Mouse (Mus musculus) heart, adult 2 months (tissue): ENCODE data around the gene Pgr. TPM values are rescaled to one million over a fixed set of nuclear protein-coding genes. Genes with fewer than 3 reads are reported as not detected.

ENCODE experiments used
- DNase-seq, 2 experiments: peaks; one replicate each; pipeline ENCODE4 v3.0.0; 2021
- H3K27ac ChIP-seq: fragments of 200-600 bp; 2 replicates; pipeline ENCODE4 v1.8.1; 2022
- H3K27me3 ChIP-seq: fragments of 200-500 bp; 2 replicates; pipeline ENCODE4 v1.6.1; 2012; ENCODE audit warnings: mild to moderate bottlenecking, low read length, inconsistent platforms, mixed read lengths; ENCODE audit not compliant: control insufficient read depth, insufficient read depth
- H3K36me3 ChIP-seq: fragments of 200-500 bp; 2 replicates; pipeline ENCODE4 v1.6.1; 2012; ENCODE audit warnings: low read length, inconsistent platforms; ENCODE audit not compliant: control insufficient read depth, insufficient read depth
- H3K4me1 ChIP-seq: fragments of 200-500 bp; 2 replicates; pipeline ENCODE4 v1.6.1; 2011; ENCODE audit warnings: low read length; ENCODE audit not compliant: control insufficient read depth, insufficient read depth
- H3K4me3 ChIP-seq: fragments of 200-600 bp; 2 replicates; pipeline ENCODE4 v1.8.1; 2022
- H3K79me2 ChIP-seq: fragments of 200-500 bp; replicated peaks from 2 replicates; pipeline ENCODE4 v1.6.1; 2012; ENCODE audit warnings: mild to moderate bottlenecking, inconsistent platforms, low read length, moderate library complexity, mixed read lengths; ENCODE audit not compliant: control insufficient read depth, insufficient read depth
- H3K9ac ChIP-seq: fragments of 200-500 bp; 2 replicates; pipeline ENCODE4 v1.6.1; 2012; ENCODE audit warnings: low read depth, mild to moderate bottlenecking, control low read depth, inconsistent platforms, low read length, mixed read lengths
- CTCF ChIP-seq: fragments of 200-600 bp; IDR thresholded peaks from 2 replicates; pipeline ENCODE4 v1.8.1; 2022; ENCODE audit warnings: antibody characterized with exemption, mild to moderate bottlenecking, moderate library complexity
- EP300 ChIP-seq: fragments of 200-500 bp; IDR thresholded peaks from 2 replicates; pipeline ENCODE4 v1.6.1; 2011; ENCODE audit warnings: low read depth, low read length, control low read depth; ENCODE audit not compliant: insufficient read depth
- POLR2A ChIP-seq: fragments of 200-500 bp; IDR thresholded peaks from 2 replicates; pipeline ENCODE4 v1.6.1; 2011; ENCODE audit warnings: mild to moderate bottlenecking, low read depth, low read length, control low read depth; ENCODE audit not compliant: insufficient read depth
- WGBS: fragments of 180-500 bp; shearing (Covaris S2); methylation state at CpG from one replicate; pipeline ENCODE4 v1.1.7; 2018; 5-methylcytosine and 5-hydroxymethylcytosine counted together
- intact Hi-C: fragments of 180-260 bp; cut with DNase I; formaldehyde crosslinking; loops from one replicate; pipeline ENCODE4 v1.15.1; 2025
- polyA plus RNA-seq: library from polyadenylated mRNA; depleted of rRNA; stranded (reverse); fragments of >200 nt; gene quantifications from 2 replicates; pipeline ENCODE4 v1.2.3, GENCODE M21; 2012
- total RNA-seq, 2 experiments: library from RNA; stranded (reverse); gene quantifications; 2 replicates each; pipeline ENCODE4 v1.2.3; 2021

Pgr gene
- total and polyA plus RNA-seq, 3 experiments, result 0.05 to 0.06 TPM; not detected in 1

DNA sequence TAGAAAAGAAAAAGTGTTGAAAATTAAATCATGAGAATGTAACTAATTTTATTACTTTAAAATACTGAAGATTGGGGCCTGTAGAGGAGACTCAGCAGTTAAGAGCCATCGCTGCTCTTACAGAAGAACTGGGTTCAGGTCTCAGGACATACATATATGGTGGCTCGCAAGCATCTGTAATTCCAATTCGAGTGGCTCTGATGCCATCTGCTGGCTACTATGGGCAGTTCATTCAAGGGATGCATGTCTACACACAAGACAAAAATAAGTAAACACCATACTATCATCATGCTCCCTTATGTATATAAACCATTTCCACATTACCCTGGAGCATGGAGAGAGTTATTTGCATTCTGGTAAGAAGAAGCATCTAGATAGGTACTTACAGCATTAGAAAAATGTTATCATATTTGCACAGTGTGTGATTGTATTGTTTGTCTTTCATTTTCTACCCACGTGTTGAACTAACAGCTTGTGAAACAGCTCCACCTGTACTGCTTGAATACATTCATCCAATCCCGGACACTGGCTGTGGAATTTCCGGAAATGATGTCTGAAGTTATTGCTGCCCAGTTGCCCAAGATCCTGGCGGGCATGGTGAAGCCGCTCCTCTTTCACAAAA lies 65.0 kb downstream of the Pgr start:
- intact Hi-C loops, result loop anchor here (2.0 to 10.0 kb wide), 3 partner anchors 264 to 1362 kb away; no protein-coding TSS in a partner anchor
- 55% methylated on average over 8 of the region's 8 CpGs for WGBS
- Histone ChIP-seq H3K27ac (no peak overlapping the region), H3K4me1 (no peaks in the 10 kb centered on the region), H3K9ac (no peak overlapping the region), H3K79me2 (no peaks in the 10 kb centered on the region), H3K27me3 (no peaks in the 10 kb centered on the region), H3K4me3 (no peak overlapping the region), H3K36me3 (no peaks in the 10 kb centered on the region)
- DNase-seq, result no peak
- TF ChIP-seq POLR2A, result no peak
- peak; percentile 69 for TF ChIP-seq CTCF

DNA sequence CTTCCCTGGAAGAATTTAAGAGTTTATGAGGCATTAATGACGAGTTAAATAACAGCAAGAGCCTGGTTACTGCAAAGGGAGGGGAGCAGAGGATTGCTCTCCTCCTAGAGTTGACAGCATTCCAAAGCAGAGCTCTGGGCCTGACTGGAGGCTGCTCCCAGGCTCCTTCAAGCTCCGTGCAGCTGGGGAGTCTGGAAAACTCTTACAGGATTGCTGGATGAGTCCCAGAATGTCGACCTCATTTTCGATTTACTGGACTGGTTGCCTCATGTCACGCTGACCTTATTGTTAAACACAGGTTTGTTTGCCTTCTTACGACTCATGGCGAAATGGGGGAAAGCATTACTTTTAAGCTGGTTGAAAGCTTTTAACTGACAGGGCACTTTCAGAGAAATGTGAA lies 70.6 kb downstream of the Pgr start:
- DNase-seq, result peak; percentile 32 to 43
- Histone ChIP-seq H3K36me3 (no peaks in the 10 kb centered on the region), H3K27me3 (no peaks in the 10 kb centered on the region), H3K79me2 (no peaks in the 10 kb centered on the region), H3K27ac (no peak overlapping the region), H3K4me1 (no peaks in the 10 kb centered on the region), H3K9ac (no peak overlapping the region), H3K4me3 (no peak overlapping the region)
- TF ChIP-seq POLR2A (no peak), CTCF (no peak), EP300 (no peak)
- WGBS, result 57% methylated on average over 7 of the region's 7 CpGs
- intact Hi-C loops, result no loop called here

DNA sequence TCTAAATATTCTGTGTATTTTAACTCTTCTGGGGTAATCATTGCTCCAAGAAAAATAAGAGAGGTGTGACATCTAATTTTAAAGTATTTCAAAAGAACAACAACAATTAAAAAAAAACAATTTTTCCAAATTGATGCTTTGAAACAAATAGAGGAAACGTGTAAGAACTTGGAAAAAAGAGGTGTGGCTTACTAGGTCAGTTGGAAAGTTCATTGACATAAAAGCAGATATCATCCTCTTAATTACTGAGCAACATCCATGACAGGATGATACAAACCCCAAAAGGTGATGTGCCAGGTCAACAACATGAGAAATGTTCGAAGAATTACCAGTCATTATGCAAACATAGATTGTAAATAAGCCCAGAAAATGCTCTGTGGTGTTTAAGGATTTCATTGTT lies 71.9 kb downstream of the Pgr start, which contains the start of gene Gm16485:
Gene Gm16485, plus strand, starts transcription at position 301 of the 400 bp plus-strand sequence.
- no peak for DNase-seq
- no peaks in the 10 kb centered on the region for H3K27me3 ChIP-seq
- no peaks in the 10 kb centered on the region for H3K4me1 ChIP-seq
- no peak for TF ChIP-seq POLR2A
- no peak for TF ChIP-seq CTCF
- no peak for TF ChIP-seq EP300
- H3K27ac ChIP-seq, result no peak within 1 kb of the TSS
- H3K36me3 ChIP-seq, result no peaks in the 10 kb centered on the region
- no peak within 1 kb of the TSS for H3K9ac ChIP-seq
- WGBS, result 44% methylated on average over 2 of the region's 2 CpGs
- intact Hi-C loops, result no loop called here
- H3K4me3 ChIP-seq, result no peak within 1 kb of the TSS
- H3K79me2 ChIP-seq, result no peaks in the 10 kb centered on the region

DNA sequence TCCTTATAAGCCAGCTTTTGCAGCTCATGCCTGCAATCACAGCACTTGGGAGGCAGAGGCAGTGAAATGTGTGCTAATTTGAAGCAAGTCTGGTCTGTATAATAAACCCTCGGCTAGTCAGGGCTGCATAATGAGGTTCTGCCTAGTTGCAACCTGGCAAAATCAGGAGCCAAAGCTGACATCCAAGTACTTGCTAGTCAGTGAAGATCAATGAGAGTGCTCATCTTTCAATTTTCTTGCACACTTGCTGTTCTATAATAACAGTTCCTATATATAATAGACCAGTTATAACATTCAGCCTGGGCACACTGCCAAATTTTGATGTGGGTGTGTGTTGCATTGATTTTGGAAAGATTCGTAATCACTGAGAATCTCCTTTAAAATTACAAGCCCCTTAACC lies 78.1 kb downstream of the Pgr start:
- H3K79me2 ChIP-seq, result no peaks in the 10 kb centered on the region
- WGBS, result 65% methylated on average over 2 of the region's 2 CpGs
- no peak overlapping the region for H3K27ac ChIP-seq
- H3K4me3 ChIP-seq, result no peak overlapping the region
- H3K36me3 ChIP-seq, result no peaks in the 10 kb centered on the region
- TF ChIP-seq EP300, result no peak
- no peak for TF ChIP-seq POLR2A
- no peak for TF ChIP-seq CTCF
- intact Hi-C loops, result no loop called here
- no peak overlapping the region for H3K9ac ChIP-seq
- H3K4me1 ChIP-seq, result no peaks in the 10 kb centered on the region
- H3K27me3 ChIP-seq, result no peaks in the 10 kb centered on the region
- no peak for DNase-seq

DNA sequence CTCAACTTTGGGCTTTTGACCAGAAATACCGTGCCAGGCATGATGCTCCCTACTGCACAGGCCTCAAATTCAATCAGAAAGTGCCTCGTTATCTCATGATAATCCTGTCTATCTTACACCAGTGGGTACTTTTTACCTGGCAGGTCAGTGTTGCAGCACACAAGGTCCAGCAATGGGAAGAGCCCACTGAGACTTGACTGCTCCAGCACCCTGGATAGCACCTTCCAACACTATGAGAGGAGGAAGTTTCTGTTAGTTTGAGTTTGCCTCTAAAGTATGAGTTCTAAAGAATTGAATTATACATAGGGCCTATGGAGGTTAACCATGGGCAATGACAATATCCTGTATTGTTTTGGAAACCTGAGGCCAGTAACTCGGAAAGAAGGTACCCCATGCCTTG lies 82.7 kb downstream of the Pgr start:
- 54% methylated on average over 3 of the region's 3 CpGs for WGBS

DNA sequence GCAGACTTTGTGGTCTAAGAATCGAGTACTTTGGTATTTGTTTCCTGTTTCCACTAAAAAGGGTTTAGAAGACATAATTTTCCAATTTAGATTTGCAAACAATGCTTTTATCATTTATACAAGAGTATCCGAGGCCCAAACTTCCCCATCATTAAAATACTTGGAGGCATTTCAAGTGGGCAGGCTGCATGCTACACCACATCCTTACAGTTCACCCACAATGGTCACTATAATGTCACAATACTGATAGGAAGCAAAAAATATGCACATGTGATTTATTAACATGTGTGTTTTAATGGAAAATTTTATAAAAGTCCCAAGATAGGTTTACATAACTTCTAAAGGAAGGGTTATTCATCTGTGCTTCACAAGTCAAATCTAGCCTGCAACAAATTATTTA lies 96.9 kb downstream of the Pgr start:
- TF ChIP-seq POLR2A (no peak), EP300 (no peak), CTCF (no peak)
- no peak overlapping the region for H3K27ac ChIP-seq
- no peaks in the 10 kb centered on the region for H3K27me3 ChIP-seq
- H3K36me3 ChIP-seq, result no peaks in the 10 kb centered on the region
- no peak overlapping the region for H3K9ac ChIP-seq
- H3K4me3 ChIP-seq, result no peak overlapping the region
- H3K79me2 ChIP-seq, result no peaks in the 10 kb centered on the region
- 50% methylated on average over 2 of the region's 2 CpGs for WGBS
- DNase-seq, result no peak
- H3K4me1 ChIP-seq, result no peaks in the 10 kb centered on the region
- intact Hi-C loops, result no loop called here

More for the DNA sequence above, 82.7 kb downstream of the Pgr start:
- DNase-seq, result no peak
- no peaks in the 10 kb centered on the region for H3K79me2 ChIP-seq
- TF ChIP-seq POLR2A (no peak), CTCF (no peak), EP300 (no peak)
- no peak overlapping the region for H3K27ac ChIP-seq
- no peak overlapping the region for H3K9ac ChIP-seq
- H3K27me3 ChIP-seq, result no peaks in the 10 kb centered on the region
- no peak overlapping the region for H3K4me3 ChIP-seq
- no peaks in the 10 kb centered on the region for H3K36me3 ChIP-seq
- H3K4me1 ChIP-seq, result no peaks in the 10 kb centered on the region
- intact Hi-C loops, result no loop called here
